Mouse (Mus musculus) liver, embryonic 16.5 days (tissue): ENCODE data around the gene Hgd. TPM values are rescaled to one million over a fixed set of nuclear protein-coding genes. Genes with fewer than 3 reads are reported as not detected.

ENCODE experiments used
- ATAC-seq: fragments of 200-750 bp; cut with Nextera tagmentation; 2 replicates; pipeline ENCODE4 v1.8.0; 2017; ENCODE audit warnings: low read depth, mild to moderate bottlenecking, moderate number of reproducible peaks, moderate library complexity
- H3K27ac ChIP-seq: fragments of 300-500 bp; sonication (generic); 2 replicates; pipeline ENCODE4 v1.5.1; 2014; ENCODE audit warnings: mild to moderate bottlenecking, low read length
- H3K27me3 ChIP-seq: fragments of 300-500 bp; sonication (generic); 2 replicates; pipeline ENCODE4 v1.6.1; 2014; ENCODE audit warnings: low read depth, low read length, mixed read lengths; ENCODE audit not compliant: control insufficient read depth, insufficient read depth
- H3K36me3 ChIP-seq: fragments of 300-500 bp; sonication (generic); 2 replicates; pipeline ENCODE4 v1.6.1; 2014; ENCODE audit warnings: mild to moderate bottlenecking; ENCODE audit not compliant: control insufficient read depth, insufficient read depth
- H3K4me1 ChIP-seq: fragments of 300-500 bp; sonication (generic); 2 replicates; pipeline ENCODE4 v1.6.1; 2014; ENCODE audit warnings: low read depth, low read length, mixed read lengths; ENCODE audit not compliant: control insufficient read depth
- H3K4me2 ChIP-seq: fragments of 300-500 bp; sonication (generic); 2 replicates; pipeline ENCODE4 v1.6.1; 2014; ENCODE audit warnings: low read depth, low read length, mixed read lengths
- H3K4me3 ChIP-seq: fragments of 300-500 bp; sonication (generic); 2 replicates; pipeline ENCODE4 v1.5.1; 2014; ENCODE audit warnings: low read depth, mild to moderate bottlenecking, low read length
- H3K9ac ChIP-seq: fragments of 300-500 bp; sonication (generic); 2 replicates; pipeline ENCODE4 v1.6.1; 2014; ENCODE audit warnings: low read depth, low read length
- H3K9me3 ChIP-seq: fragments of 300-500 bp; sonication (generic); replicated peaks from 2 replicates; pipeline ENCODE4 v1.6.1; 2016; ENCODE audit warnings: low read length; ENCODE audit not compliant: control insufficient read depth
- WGBS: fragments of 180-500 bp; shearing (Covaris S2); extraction: QIAGEN DNeasy Blood & Tissue Kit; methylation state at CpG from one replicate; pipeline ENCODE4 v1.1.7; 2014; ENCODE audit not compliant: insufficient replicate concordance; 5-methylcytosine and 5-hydroxymethylcytosine counted together
- polyA plus RNA-seq: library from polyadenylated mRNA; unstranded; fragments of >200 nt; fragmentation: Nextera tagmentation; extraction: Ambion mirVana; gene quantifications from 2 replicates; pipeline ENCODE4 v1.2.1, GENCODE M21; 2015

Gene Hgd
- polyA plus RNA-seq, 1 experiment from 2014 or later = 55.1 TPM

DNA sequence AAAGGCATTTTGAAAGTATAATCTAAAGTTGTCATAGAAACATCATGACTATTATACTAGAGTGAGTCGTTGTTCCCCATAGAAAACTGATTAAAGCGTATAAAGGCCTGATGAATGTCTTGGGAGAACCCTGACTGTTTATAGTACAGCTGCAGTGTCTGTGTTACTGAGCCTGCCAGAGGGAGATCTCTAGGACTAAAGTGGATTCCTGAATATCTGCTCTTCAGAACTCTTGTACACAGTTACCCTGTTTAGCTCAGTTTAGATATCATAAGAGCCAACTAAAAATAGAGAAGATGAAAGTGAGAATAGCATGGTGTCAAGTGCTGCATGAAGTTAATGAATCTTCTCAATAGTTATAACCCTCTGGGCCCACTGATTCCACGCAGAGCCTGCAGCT lies 29.7 kb upstream of the Hgd start:
- H3K4me2 ChIP-seq = no peak overlapping the region
- no peak overlapping the region for H3K4me3 ChIP-seq
- no peaks in the 10 kb centered on the region for H3K36me3 ChIP-seq
- H3K27me3 ChIP-seq = no peaks in the 10 kb centered on the region
- ATAC-seq = no peak
- no peaks in the 10 kb centered on the region for H3K9me3 ChIP-seq
- H3K9ac ChIP-seq = no peak overlapping the region
- no peak overlapping the region for H3K27ac ChIP-seq
- no peaks in the 10 kb centered on the region for H3K4me1 ChIP-seq
- WGBS = 84% methylated on average over 3 of the region's 3 CpGs

- H3K36me3 ChIP-seq = no peaks in the 10 kb centered on the region
- 66% methylated on average over 2 of the region's 2 CpGs for WGBS
- no peak overlapping the region for H3K4me3 ChIP-seq
- no peaks in the 10 kb centered on the region for H3K4me1 ChIP-seq
- H3K9me3 ChIP-seq = no peaks in the 10 kb centered on the region
- H3K9ac ChIP-seq = no peak overlapping the region
- ATAC-seq = no peak
- H3K27ac ChIP-seq = no peak overlapping the region
- no peak overlapping the region for H3K4me2 ChIP-seq
- no peaks in the 10 kb centered on the region for H3K27me3 ChIP-seq
These were observed 29.0 kb upstream of the Hgd start for GRCm38 (mm10) chr16:37550981-37551380.

GRCm38 (mm10) chr16:37552824-37553223 lies 27.1 kb upstream of the Hgd start:
- WGBS = 40% methylated on average over 3 of the region's 3 CpGs
- ATAC-seq = no peak
- Histone ChIP-seq H3K36me3 (peaks cover 4% of the 10 kb centered on the region), H3K4me2 (no peak overlapping the region), H3K27me3 (no peaks in the 10 kb centered on the region), H3K4me1 (no peaks in the 10 kb centered on the region), H3K9me3 (no peaks in the 10 kb centered on the region), H3K9ac (no peak overlapping the region), H3K4me3 (no peak overlapping the region), H3K27ac (no peak overlapping the region)

DNA sequence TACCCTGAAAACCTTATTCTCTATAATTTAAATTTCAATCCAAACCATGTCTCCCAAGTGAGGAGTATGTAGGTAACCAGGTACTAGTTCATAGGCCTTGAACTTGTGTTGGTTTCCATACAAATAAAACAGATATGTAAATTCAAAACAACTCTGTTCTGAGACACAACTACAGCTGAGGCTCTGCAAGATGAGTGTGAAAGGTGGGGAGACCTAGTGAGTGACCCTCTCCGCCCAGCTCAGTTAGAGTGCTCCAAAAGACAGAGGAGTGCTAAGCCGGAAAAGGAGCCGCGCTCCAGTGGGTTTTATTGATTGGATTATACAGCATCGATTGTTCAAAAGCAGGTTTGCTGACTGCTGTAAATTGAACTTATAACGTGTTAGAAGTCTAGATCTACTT lies 17.5 kb upstream of the Hgd start:
- Histone ChIP-seq H3K4me3 (no peak overlapping the region), H3K4me2 (no peak overlapping the region), H3K9me3 (no peaks in the 10 kb centered on the region), H3K27ac (no peak overlapping the region), H3K27me3 (no peaks in the 10 kb centered on the region), H3K36me3 (peaks cover 6% of the 10 kb centered on the region), H3K9ac (no peak overlapping the region), H3K4me1 (no peaks in the 10 kb centered on the region)
- no peak for ATAC-seq
- 83% methylated on average over 6 of the region's 6 CpGs for WGBS

DNA sequence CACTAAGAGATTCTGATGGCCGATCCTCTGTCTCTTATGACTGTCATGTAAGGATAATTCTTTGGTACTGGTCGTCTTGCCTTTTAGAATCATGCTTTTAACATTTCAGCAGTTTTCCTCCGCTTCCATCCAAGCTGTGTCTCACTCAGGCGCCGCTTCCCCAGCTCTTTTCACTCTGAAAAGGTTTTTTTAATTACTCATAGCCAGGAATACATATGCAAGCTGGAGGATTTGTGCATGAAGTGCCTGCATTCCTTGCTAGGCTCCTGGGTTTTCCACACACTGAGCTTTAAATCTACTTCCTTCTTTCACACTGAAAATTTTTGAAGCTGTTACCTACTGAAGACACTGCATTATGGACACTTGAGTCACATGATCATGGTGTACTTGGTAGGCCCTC lies 17.0 kb upstream of the Hgd start:
- Histone ChIP-seq H3K9me3 (no peaks in the 10 kb centered on the region), H3K9ac (no peak overlapping the region), H3K4me2 (no peak overlapping the region), H3K4me3 (no peak overlapping the region), H3K27me3 (no peaks in the 10 kb centered on the region), H3K4me1 (no peaks in the 10 kb centered on the region), H3K27ac (no peak overlapping the region), H3K36me3 (peaks cover 1% of the 10 kb centered on the region)
- no peak for ATAC-seq
- WGBS = 81% methylated on average over 5 of the region's 5 CpGs

DNA sequence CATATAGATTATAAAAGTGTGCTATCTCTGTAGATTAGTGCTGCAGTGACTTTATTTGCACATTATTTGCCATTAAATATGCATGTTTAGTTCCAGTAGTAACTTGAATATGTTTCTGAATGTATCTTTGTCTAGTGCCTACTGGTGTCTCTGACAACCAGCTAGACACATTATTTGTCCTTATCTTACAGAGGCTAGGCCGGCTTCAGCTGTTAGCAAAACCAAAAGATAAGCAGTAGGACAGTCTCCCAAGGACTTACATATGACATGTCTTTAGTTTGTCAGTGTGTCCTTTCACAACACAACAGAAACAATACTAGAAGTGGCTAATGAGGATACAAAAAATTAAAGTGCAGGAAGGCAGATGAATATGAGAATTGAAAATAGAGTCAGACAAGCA lies 14.8 kb upstream of the Hgd start:
- Histone ChIP-seq H3K36me3 (no peaks in the 10 kb centered on the region), H3K9me3 (no peaks in the 10 kb centered on the region), H3K9ac (no peak overlapping the region), H3K27me3 (no peaks in the 10 kb centered on the region), H3K27ac (no peak overlapping the region), H3K4me2 (no peak overlapping the region), H3K4me3 (no peak overlapping the region), H3K4me1 (no peaks in the 10 kb centered on the region)
- no peak for ATAC-seq
- WGBS = 21% methylated on average over 1 of the region's 1 CpGs

GRCm38 (mm10) chr16:37566107-37566506 lies 13.8 kb upstream of the Hgd start:
- Histone ChIP-seq H3K27me3 (no peaks in the 10 kb centered on the region), H3K4me2 (no peak overlapping the region), H3K27ac (no peak overlapping the region), H3K36me3 (no peaks in the 10 kb centered on the region), H3K4me3 (no peak overlapping the region), H3K9ac (no peak overlapping the region), H3K4me1 (no peaks in the 10 kb centered on the region), H3K9me3 (no peaks in the 10 kb centered on the region)
- WGBS = 72% methylated on average over 6 of the region's 6 CpGs
- no peak for ATAC-seq

DNA sequence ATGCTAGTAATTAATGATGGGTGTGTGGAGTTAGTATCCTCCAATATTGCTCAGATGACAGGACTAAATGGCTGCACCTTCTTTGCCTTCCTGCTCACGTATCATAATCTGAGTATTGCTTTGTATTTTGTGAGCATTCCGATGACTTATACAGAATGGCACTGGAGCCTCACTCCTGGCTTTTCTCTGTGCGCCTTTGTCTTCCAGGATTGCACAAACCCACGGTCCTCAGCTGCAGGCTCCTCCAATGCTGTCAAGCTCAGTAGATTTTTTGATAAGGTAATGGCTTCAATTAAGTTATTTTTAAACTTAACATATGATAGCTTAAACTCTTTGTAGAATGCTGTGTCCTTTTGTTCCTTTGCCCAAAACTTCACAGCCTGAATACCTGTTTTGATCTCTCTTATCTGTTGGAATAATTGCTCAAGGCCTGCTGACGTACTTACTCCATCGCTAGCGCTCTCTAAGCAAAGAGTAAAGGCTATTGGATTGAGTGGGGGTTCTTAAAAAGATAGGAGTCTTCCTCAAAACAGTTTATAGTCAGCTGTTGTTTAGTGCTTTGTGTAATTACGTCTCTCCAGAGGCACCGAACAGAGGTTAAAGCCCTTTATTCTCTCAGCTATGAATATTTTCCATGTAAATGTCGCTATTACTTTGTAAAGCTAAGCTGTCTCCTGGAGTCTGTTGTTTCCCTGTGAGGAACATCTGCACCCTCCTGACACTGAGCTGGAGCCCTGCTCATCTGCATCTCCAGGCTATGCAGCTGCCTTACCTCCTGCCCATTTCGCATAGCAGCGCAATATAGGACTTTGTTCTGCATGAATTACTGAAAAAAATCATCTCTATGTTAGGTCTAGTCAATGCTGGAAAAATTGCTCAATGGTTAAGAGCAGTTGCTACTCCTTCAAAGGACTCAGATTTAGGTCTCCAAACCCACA lies 12.6 kb upstream of the Hgd start:
- Histone ChIP-seq H3K27me3 (no peaks in the 10 kb centered on the region), H3K4me2 (no peak overlapping the region), H3K4me1 (no peaks in the 10 kb centered on the region), H3K36me3 (no peaks in the 10 kb centered on the region), H3K4me3 (no peak overlapping the region), H3K9me3 (no peaks in the 10 kb centered on the region), H3K9ac (no peak overlapping the region), H3K27ac (no peak overlapping the region)
- no peak for ATAC-seq
- WGBS = 80% methylated on average over 12 of the region's 12 CpGs

GRCm38 (mm10) chr16:37571554-37571953 lies 8.4 kb upstream of the Hgd start:
- H3K4me3 ChIP-seq = no peak overlapping the region
- no peaks in the 10 kb centered on the region for H3K36me3 ChIP-seq
- H3K9ac ChIP-seq = no peak overlapping the region
- 79% methylated on average over 3 of the region's 3 CpGs for WGBS
- H3K4me1 ChIP-seq = no peaks in the 10 kb centered on the region
- ATAC-seq = no peak
- H3K9me3 ChIP-seq = peaks cover 3% of the 10 kb centered on the region
- H3K4me2 ChIP-seq = no peak overlapping the region
- no peaks in the 10 kb centered on the region for H3K27me3 ChIP-seq
- H3K27ac ChIP-seq = no peak overlapping the region
